Mouse (Mus musculus) testis, adult 10 weeks (tissue): ENCODE results near the gene Sirt1. TPM values are rescaled to one million over a fixed set of nuclear protein-coding genes. Genes with fewer than 3 reads are reported as not detected.

Experiments used
- polyA plus RNA-seq: library from polyadenylated mRNA; stranded (reverse); fragments of 350-450 nt; fragmentation: Illumina TruSeq; extraction: RNeasy Lipid Tissue Mini Kit (QIAGEN cat#74804); gene quantifications from one replicate; pipeline ENCODE4 v1.2.3, GENCODE M21; 2014; ENCODE audit warnings: low read depth, low replicate concordance

Sirt1 gene
- 70.6 TPM for polyA plus RNA-seq

DNA sequence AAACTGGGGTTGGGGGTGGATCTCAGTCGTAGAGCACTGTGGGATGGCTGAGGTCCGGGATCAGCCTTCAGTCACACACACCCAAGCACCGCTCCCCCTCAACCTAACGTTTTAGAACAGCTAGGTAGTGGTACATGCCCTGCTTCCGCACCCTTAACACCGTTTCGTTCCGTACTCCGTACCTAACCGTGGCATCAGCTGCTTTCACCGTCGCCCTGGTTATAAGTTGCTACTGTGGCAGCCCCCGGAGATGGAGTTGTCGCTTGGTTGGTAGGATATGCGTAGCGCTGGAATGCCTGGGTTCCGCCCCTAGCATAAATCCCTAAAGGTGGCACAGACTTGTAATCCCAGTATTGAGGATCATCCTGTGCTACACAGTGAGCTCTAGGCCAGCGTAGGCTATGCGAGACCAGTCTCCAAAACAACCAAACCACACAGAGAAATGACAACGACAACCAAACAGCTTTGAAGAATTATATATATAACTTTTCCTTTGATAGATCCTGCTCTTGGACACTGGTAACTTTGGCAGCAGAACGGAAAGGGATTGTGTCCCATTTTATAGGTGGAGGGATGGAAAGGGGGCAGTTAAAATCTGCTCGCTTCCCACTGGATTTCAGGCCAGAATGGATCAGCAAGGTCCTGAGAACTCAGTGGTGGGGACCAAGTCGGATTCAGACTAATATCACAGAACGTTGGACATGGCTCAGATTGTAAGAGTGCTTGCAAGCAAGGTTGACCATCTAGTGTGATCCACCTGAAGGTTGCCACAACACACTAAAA lies at the start of gene Sirt1:
Sirt1 (minus strand) TSS at position 207 of the 783 bp plus-strand sequence.

DNA sequence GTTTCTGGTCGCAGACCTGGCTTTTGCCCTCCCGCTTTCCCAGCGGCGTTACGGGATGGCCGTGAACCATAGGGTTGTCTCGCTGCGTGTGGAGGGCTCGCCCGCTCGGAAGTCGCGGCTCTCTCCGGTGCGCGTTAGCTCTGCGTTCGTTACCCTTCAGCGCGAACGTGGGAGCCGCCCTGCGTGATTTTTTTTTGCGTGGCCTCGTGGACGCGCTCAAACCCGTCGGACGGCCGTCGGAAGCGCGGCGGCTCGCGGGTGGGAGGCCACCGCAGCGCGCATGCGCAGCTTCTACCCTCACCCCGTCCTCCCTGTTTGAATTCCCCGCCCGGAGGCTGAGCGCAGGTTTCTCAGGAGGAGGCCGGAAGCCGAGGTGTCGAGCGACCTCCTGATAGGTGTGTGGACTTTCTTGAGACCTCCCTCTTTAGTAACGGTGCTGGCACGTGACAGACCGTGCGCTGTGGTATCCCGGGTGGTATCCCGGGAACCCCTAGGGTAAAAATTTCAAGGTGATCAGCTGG lies 48.3 kb upstream of the Sirt1 start, which contains the start of gene Ctnna3:
Ctnna3 (plus strand) TSS at position 314 of the 521 bp plus-strand sequence.

DNA sequence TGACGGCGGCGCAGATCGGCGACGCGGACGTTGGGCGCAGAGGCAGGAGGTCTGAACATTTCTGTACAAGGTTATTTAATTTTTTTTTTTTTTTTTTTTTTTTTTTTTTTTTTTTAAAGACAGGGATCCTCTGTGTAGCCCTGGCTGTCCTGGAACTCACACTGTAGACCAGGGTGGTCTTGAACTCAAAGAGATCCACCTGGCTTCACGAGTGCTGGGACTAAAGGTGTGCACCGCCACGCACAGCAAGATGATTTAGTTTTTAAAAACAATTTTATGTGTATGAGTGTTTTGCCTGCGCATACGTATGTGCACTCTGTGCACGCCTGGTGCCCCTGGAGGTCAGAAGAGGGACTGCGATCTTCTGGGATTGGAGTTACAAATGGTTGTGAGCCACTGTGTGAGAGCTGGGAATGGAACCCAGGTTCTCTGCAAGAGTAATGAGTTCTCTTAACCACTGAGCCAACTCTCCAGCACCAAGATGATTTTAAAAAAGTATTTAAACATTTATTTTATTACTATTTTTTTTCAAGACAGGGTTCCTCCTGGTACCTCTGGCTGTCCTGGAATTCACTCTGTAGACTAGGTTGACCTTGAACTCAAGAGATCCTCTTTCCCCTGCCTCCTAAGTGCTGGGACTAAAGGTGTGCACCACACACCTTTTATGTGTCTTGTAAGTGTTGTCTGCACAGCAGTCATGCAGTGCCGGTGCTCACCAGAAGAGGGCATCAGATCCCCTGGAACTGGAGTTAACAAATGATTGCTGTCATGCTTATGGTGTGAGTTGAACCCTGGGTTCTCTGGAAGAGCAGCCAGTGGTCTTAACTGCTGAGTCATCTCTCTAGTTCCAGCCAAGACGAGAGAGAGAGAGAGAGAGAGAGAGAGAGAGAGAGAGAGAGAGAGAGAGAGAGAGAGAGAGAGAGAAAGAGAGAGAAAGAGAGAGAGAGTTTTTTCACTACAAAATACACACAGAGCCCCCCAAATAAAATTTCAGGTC lies 40.5 kb upstream of the Sirt1 start, which contains the start of gene Gm7075:
Gm7075 (minus strand) TSS at position 51 of the 997 bp plus-strand sequence.

DNA sequence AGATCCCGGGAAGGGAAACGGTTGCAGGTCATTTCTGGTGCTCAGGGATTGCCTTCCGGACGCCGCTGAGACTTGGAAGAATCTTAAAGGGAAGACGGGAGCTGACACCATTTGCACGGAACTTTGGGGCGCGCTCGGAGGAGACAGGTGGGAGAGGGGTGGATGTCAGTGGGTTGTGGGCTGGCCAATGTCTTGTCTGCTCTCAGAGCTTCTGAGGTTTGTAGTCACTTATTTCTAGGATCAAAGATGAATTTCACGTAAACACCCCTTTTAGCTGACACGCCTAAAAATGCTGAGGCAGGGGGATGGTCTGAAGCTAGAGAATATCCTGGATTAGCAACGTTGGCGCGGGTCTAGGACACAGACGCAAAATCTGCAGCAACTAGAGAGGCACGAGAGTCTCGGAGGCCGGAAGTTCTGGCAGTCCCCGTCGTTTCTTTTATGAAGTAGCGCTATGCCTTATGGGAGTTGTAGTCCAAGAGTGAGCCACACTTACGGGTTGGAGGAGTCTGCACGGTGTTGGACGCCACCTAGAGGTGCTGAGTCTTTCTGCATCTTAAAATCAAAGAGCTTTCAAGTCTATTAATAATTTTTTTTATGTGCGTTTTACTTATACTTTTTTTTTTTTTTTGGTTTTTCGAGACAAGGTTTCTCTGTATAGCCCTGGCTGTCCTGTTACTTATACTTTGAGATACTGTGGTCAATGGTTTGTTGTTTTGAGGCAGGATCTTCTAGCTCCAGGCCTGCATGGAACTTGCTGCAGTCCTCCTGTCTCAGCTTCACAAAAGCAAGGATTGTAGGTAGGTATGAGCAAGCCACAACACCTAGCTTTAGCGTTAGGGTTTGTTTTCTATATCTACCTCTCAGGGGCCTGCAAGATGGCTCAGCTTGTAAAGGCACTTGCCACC lies 1.1 kb upstream of the Sirt1 start, which contains the start of gene Dnajc12:
Dnajc12 (plus strand) TSS at position 72 of the 908 bp plus-strand sequence.

Other genes with a start within 250 kb of the Sirt1 start
- gene Mypn, start 177.8 kb downstream of the Sirt1 start, polyA plus RNA-seq: 0.85 TPM
- gene Herc4, start 137.9 kb downstream of the Sirt1 start, polyA plus RNA-seq: 518 TPM
- gene Dnajc12, start 739 bp upstream of the Sirt1 start, polyA plus RNA-seq: 1.8 TPM
- not detected for gene Gm7075, start 40.1 kb upstream of the Sirt1 start, polyA plus RNA-seq
- 83.7 TPM for gene Ctnna3, start 48.4 kb upstream of the Sirt1 start, polyA plus RNA-seq